Mouse (Mus musculus) right cerebral cortex, postnatal 36 days (tissue): ENCODE results near the gene Fubp3.
"Not testable (repeated sequence)": the region's sequence is repeated elsewhere in the genome, so short reads cannot be mapped to it uniquely, and the experiment has no call there.

ENCODE experiments used
- DNase-seq, 2 experiments: peaks; one replicate each; pipeline ENCODE4 v3.0.0; 2022; ENCODE audit warnings: low spot score in 2 of 2, mixed read lengths in 1 of 2

The Fubp3 gene

GRCm38 (mm10) chr2:31572051-31572914 is at the start of gene Fubp3:
Gene Fubp3 (plus strand): TSS chr2:31572651.
- DNase-seq = peak; percentile 82 to 83

- no peak for DNase-seq
These were observed 47.8 kb upstream of the Fubp3 start for GRCm38 (mm10) chr2:31524641-31525040.

GRCm38 (mm10) chr2:31525778-31526177 is 46.7 kb upstream of the Fubp3 start:
- no peak for DNase-seq

GRCm38 (mm10) chr2:31530201-31530600 is 42.2 kb upstream of the Fubp3 start:
- no peak for DNase-seq

GRCm38 (mm10) chr2:31537054-31537453 is 35.4 kb upstream of the Fubp3 start:
- DNase-seq = no peak

- no peak for DNase-seq
These were observed 33.7 kb upstream of the Fubp3 start for GRCm38 (mm10) chr2:31538745-31539144.

- DNase-seq = no peak
These were observed 30.9 kb upstream of the Fubp3 start for GRCm38 (mm10) chr2:31541581-31541980.

GRCm38 (mm10) chr2:31547726-31548125 is 24.7 kb upstream of the Fubp3 start:
- no peak for DNase-seq

- no peak for DNase-seq
These were observed 21.9 kb upstream of the Fubp3 start for GRCm38 (mm10) chr2:31550503-31550902.

GRCm38 (mm10) chr2:31551351-31551750 is 21.1 kb upstream of the Fubp3 start:
- DNase-seq = not testable (repeated sequence)

GRCm38 (mm10) chr2:31551971-31552370 is 20.5 kb upstream of the Fubp3 start:
- DNase-seq = no peak

GRCm38 (mm10) chr2:31554619-31555018 is 17.8 kb upstream of the Fubp3 start:
- no peak for DNase-seq

GRCm38 (mm10) chr2:31572915-31573635 is 624 bp downstream of the Fubp3 start:
- DNase-seq = peak; percentile 23 to 49

GRCm38 (mm10) chr2:31581617-31582016 is 9.2 kb downstream of the Fubp3 start:
- DNase-seq = no peak

- no peak for DNase-seq
These were observed 19.5 kb downstream of the Fubp3 start for GRCm38 (mm10) chr2:31591799-31592484.

GRCm38 (mm10) chr2:31607555-31607954 is 35.1 kb downstream of the Fubp3 start:
- no peak for DNase-seq

GRCm38 (mm10) chr2:31609859-31610261 is 37.4 kb downstream of the Fubp3 start:
- no peak for DNase-seq

GRCm38 (mm10) chr2:31610922-31611321 is 38.5 kb downstream of the Fubp3 start:
- no peak for DNase-seq

GRCm38 (mm10) chr2:31611400-31611799 is 38.9 kb downstream of the Fubp3 start:
- DNase-seq = no peak

- DNase-seq = no peak
These were observed 40.2 kb downstream of the Fubp3 start for GRCm38 (mm10) chr2:31612627-31613026.

- no peak for DNase-seq
These were observed 41.3 kb downstream of the Fubp3 start for GRCm38 (mm10) chr2:31613781-31614180.

GRCm38 (mm10) chr2:31618484-31619161 is 46.2 kb downstream of the Fubp3 start:
- no peak for DNase-seq
